Mouse (Mus musculus): ENCODE results near the gene Taok1.
"Not testable (repeated sequence)": the region's sequence is repeated elsewhere in the genome, so short reads cannot be mapped to it uniquely, and the experiment has no call there.

Gene Taok1

GRCm38 (mm10) chr11:77545261-77545660 is 62.4 kb downstream of the Taok1 start:
- peak; percentile 10 for DNase-seq (ENCODE audit: low read depth)

GRCm38 (mm10) chr11:77532202-77532846 is 75.3 kb downstream of the Taok1 start:
- DNase-seq (ENCODE audit: low read depth), result no peak

- no peak for DNase-seq (ENCODE audit: low read depth)
Observed at GRCm38 (mm10) chr11:77530862-77531261, 76.8 kb downstream of the Taok1 start.

- DNase-seq (ENCODE audit: low read depth), result no peak
Observed at GRCm38 (mm10) chr11:77529644-77530043, 78.0 kb downstream of the Taok1 start.

- DNase-seq (ENCODE audit: low read depth), result not testable (repeated sequence)
Observed at GRCm38 (mm10) chr11:77528420-77528819, 79.2 kb downstream of the Taok1 start.

- no peak for DNase-seq (ENCODE audit: low read depth)
Observed at GRCm38 (mm10) chr11:77525804-77526486, 81.7 kb downstream of the Taok1 start.

GRCm38 (mm10) chr11:77520601-77521529 is 86.8 kb downstream of the Taok1 start:
- no peak for DNase-seq (ENCODE audit: low read depth)

GRCm38 (mm10) chr11:77519043-77519442 is 88.6 kb downstream of the Taok1 start, which contains the start of gene Gm10392:
Gene Gm10392, minus strand, starts transcription at chr11:77519198.
- DNase-seq (ENCODE audit: low read depth), result no peak

- DNase-seq (ENCODE audit: low read depth), result no peak
Observed at GRCm38 (mm10) chr11:77518051-77518798, 89.4 kb downstream of the Taok1 start.

- DNase-seq (ENCODE audit: low read depth), result no peak
Observed at GRCm38 (mm10) chr11:77516553-77517425, 90.8 kb downstream of the Taok1 start.

- no peak for DNase-seq (ENCODE audit: low read depth)
Observed at GRCm38 (mm10) chr11:77515637-77516552, 91.7 kb downstream of the Taok1 start, which contains the start of gene Trp53i13. Gene Trp53i13, minus strand, starts transcription at chr11:77515980.

- DNase-seq (ENCODE audit: low read depth), result no peak
Observed at GRCm38 (mm10) chr11:77514832-77515636, 92.6 kb downstream of the Taok1 start, which contains the start of gene Abhd15. Gene Abhd15, plus strand, starts transcription at chr11:77515121.

GRCm38 (mm10) chr11:77514281-77514831 is 93.3 kb downstream of the Taok1 start:
- no peak for DNase-seq (ENCODE audit: low read depth)

- no peak for DNase-seq (ENCODE audit: low read depth)
Observed at GRCm38 (mm10) chr11:77513811-77514170, 93.8 kb downstream of the Taok1 start.

GRCm38 (mm10) chr11:77512891-77513810 is 94.5 kb downstream of the Taok1 start:
- no peak for DNase-seq (ENCODE audit: low read depth)

- DNase-seq (ENCODE audit: low read depth), result no peak
Observed at GRCm38 (mm10) chr11:77511336-77511735, 96.3 kb downstream of the Taok1 start.

Measured in fibroblast of lung, adult 2 months (primary cell).